Mouse (Mus musculus) ES-CJ7 (cell line): ENCODE measurements at regions not wholly inside any gene's neighbourhood (a gene's known extent, or its start where the extent isn't known, plus 50 kb on each side); places are given as distances from the start of the nearest gene placed in this dataset.
A peak's percentile ranks its signal among the peaks of the same experiment; 100 is the strongest.

Source experiments
- DNase-seq: peaks from one replicate; pipeline ENCODE4 v3.0.0; 2011; ENCODE audit warnings: low read depth, low spot score

- DNase-seq = no peak
Observed at GRCm38 (mm10) chrX:109502571-109502970, 306.0 kb downstream of the Gm6377 start.

- no peak for DNase-seq
Observed at GRCm38 (mm10) chrX:109552471-109552870, 355.9 kb downstream of the Gm6377 start.

- DNase-seq = peak; percentile 16
Observed at GRCm38 (mm10) chrX:109587360-109587759, 390.8 kb downstream of the Gm6377 start.

DNA sequence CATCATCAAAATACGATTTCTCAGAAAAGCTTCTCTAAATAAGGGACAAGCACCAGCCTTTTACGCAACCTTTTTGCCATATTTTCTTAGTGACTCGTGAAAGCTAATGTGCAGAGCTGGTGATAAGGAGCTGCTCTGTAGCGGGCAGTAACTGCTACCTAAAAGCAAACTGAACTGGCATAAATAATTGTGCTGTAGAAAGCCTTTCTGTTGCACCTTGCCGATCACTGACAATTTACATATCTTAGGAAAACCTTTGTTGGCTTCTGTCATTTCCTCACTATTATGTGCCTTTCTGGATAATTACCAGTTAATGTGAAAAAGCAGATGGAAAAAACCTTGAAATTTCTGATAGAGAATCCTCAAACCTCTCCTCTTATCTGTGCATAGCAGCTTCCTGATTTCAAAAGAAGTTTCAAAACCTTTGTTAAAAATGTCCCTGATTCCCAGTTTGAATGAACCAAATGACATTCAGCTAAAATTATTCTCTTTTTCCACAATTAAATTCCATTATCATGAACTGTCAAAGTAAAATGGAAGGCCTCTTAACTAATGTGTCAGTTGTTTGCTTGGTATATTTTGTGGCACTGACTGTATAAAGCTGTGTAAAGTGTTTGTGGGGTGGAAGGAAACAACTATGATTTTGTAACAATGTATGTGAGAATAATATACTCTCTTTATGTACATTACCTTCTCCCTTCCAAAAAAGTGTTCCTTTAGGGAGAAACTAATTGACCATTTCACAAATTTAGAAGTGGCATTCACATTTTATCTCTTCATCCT, 430.6 kb downstream of the Gm6377 start:
- DNase-seq = no peak
